Mouse (Mus musculus): ENCODE data around the gene Hist2h2be.

DNA sequence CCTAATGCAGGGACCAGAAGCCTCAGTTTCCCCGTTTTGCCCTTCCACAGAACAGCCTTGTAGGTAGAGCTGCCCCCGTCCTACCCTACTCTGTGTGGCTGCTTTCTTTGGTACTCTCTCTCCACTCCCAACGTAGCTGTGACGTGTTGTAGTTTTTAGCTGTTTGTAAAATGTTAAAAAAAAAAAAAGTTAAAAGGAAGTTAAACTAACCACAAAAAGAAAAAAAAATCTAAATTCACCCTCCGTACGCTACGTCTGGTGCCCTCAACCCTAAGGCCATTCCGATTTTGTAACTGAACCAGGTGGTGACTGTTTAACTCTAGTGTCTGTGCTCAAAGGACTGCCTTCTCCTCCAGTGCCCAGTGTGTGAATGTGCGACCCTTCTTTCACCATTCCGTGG, 26.0 kb upstream of the Hist2h2be start:
- TF ChIP-seq EP300 (IDR thresholded peaks at IDR 0.05) (no peak), CTCF (IDR thresholded peaks at IDR 0.05) (no peak)
